Mouse (Mus musculus): ENCODE measurements around the gene Grem1.

Grem1 gene

DNA sequence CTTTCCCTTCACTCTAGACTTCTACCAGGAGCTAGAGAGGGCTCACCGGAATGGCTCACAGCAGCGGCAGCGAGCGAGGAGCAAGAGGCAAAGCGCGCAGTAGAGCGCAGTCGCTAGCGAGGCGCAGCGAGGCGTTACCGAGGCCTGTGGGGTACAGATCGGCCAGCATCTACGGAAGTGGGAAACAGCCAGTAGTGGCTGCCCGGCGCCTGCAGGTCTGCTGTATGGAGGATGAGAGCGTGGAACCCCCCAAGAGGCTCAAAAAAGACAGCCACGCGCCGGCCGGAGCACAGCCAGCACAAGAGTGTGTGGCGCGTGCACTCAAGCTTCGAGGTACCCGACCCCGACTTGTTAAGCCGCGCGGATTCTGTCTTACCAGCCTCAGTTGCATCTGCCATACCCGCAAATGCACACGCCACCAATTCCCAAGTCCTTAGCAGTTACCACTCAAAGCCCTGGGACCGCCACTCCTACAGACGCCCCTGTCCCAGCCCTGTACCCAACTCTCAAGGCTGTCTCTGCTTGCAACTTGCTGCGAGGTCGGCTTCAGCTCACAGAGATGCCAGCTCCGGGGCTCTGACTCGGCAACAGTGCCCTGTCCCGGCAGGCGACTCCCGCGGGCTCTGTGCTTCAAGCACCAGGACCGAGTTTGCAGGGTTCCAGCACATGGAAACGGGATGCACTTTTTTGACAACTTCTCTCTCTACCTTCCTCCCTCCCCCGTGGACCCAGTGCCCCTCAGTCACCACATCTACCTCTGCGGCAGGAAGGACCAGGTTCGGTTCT is 728 bp downstream of the Grem1 start:
- no peak for DNase-seq (ENCODE audit: low spot score)

DNA sequence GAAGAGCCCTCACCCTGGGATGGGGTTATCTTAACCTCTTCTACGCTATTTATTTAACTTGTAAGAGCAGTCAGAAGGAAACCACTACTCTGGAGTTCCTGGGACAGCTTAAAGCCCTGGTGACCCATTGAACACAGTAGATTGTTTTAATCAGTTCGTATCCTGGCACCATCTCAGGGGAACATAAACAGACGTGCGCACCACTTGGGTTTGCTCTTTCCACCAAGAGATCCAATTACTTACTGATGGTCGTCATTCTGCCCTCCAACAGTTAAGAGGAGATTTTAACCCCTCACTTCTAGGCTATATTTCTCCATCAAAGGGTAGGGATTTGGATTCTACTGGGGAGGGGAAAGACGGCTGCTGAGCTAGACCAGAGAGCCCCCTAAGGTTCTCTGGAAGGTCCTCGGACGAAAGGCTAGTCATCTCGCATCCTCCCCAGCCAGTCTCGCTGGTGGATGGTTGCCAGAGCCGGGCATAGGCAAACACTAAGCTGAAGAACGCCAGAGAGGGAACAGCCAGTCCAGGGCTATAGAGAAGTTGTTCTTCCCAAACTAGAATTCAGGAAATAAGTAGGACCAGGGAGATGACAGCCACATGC is 1.4 kb downstream of the Grem1 start:
- no peak for DNase-seq (ENCODE audit: low spot score)

DNA sequence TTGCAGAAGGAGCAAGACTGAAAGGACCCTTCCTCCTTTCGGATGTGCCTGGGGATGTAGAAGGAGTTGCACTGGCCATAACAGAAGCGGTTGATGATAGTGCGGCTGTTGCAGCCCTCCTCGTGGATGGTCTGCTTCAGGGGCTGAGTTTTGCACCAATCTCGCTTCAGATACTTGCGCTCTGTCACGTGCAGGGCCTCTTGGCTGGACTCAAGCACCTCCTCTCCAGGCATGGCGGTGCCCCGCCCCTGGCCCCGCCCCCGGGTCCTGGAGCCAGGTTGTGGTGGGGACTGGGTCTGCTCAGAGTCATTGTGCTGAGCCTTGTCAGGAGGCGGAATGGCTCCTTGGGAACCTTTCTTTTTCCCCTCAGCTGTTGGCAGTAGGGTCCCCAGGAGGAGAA is 8.7 kb downstream of the Grem1 start:
- no peak for DNase-seq (ENCODE audit: low spot score)

DNA sequence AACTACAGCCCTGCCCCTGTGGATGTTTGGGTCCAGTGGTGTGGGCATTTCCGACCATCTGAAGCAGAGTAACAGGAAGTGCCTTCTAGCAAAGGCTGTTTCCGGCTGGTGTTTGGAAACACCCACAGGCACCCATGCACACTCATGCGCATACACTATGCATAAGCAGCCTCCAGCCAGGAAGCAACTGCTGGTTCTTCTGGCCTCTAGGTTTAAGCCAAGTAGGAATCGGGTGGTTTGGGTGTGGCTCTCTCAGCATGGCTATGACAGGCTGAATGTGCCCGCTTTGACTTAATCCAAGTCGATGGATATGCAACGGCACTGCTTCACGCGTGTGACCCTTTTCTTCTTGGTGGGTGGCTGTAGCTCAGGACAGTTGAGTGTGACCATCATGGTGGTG is 9.1 kb downstream of the Grem1 start:
- no peak for DNase-seq (ENCODE audit: low spot score)

DNA sequence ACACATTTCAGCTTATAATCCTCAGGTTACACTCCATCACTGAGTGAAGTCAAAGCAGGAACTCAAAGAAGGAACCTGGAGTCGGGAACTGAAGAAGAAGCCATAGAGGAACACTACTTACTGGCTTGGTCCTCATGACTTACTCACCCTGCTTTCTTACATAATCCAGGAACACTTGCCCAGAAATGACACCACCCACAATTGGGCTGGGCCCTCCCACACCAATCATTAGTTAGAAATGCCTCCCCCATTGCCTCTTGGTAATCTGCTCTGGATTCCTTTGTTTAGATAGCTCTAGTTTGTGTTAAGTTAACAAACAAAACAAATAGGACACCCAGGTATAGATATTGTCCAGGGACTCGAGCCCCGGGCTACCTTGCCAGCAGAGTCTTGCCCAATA is 29.9 kb downstream of the Grem1 start:
- DNase-seq (ENCODE audit: low spot score) = no peak

GRCm38 (mm10) chr2:113714801-113715200 is 43.6 kb downstream of the Grem1 start:
- no peak for DNase-seq (ENCODE audit: low spot score)

- no peak for DNase-seq (ENCODE audit: low spot score)
Measured at GRCm38 (mm10) chr2:113713406-113713805, 45.0 kb downstream of the Grem1 start.

GRCm38 (mm10) chr2:113707507-113707906 is 50.9 kb downstream of the Grem1 start:
- no peak for DNase-seq (ENCODE audit: low spot score)

DNA sequence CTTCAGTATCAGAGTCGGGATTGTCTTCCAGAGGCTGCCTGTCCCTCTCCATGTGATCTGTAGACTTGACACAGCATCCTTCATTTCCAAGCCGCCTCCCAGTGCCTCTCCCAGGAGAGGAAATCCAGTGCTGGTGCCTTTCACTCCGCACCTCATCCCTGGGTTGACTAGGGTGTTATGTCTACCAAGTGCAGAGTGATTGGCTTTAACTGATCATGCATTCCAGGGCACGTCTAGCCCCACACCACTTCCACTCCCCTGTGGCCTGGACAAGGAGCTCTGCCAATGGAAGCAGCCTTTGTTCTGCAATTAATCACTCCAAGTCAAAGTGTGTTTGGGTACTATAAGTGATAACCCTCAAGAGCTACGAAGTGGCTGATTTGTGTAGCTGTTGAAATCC is 56.9 kb downstream of the Grem1 start:
- no peak for DNase-seq (ENCODE audit: low spot score)

- DNase-seq (ENCODE audit: low spot score) = no peak
Measured at GRCm38 (mm10) chr2:113696647-113697046, 61.8 kb downstream of the Grem1 start.

- DNase-seq (ENCODE audit: low spot score) = no peak
Measured at GRCm38 (mm10) chr2:113696222-113696621, 62.2 kb downstream of the Grem1 start.
